In the genomic region with DNA sequence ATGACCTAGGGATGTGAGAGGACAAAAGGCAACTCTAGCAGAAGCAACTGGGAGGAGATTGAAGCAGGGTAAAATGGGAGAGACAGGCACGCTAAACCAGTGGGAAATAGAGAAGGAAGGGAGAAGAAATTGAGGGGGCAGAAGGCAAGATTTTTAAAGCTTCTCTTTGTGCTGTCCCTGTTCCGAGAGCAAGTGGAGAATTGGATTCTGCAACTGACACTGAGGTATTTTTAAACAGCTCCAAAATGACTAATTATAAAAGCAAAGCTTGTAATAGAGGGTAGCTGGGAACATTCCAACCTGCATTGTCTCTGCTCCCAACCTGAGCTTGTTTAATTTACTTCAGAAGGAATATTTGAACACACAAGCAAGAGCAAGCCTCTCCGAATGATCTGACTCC, we compare ENCODE assay signal across 20 mouse cellular contexts.
"Had no signal": no experiment of that assay in that cellular context is flagged by ENCODE, and none has a peak within 500 bp of the region (broad histone marks: within the 10 kb centered on the region; RNA-seq: fewer than 3 reads in every experiment).

No protein-coding gene starts in this region.

- H3K27ac ChIP-seq: kidney, postnatal 0 days; limb, embryonic 13.5 days; liver, embryonic 12.5 days; liver, embryonic 15.5 days; lung, embryonic 15.5 days; midbrain, embryonic 10.5 days; midbrain, embryonic 13.5 days; stomach, postnatal 0 days had no signal

- H3K4me3 ChIP-seq: limb, embryonic 13.5 days; liver, embryonic 12.5 days; liver, embryonic 15.5 days; lung, embryonic 15.5 days; megakaryocyte, embryonic 14.5 days; midbrain, embryonic 10.5 days; midbrain, embryonic 13.5 days had no signal

- DNase-seq: kidney, adult 2 months; kidney, postnatal 25 days; left cerebral cortex, postnatal 4 days; liver; lung, adult 18-20 months; lung, postnatal 10 days; lung, postnatal 36 days; right cerebral cortex, adult 18-20 months; right cerebral cortex, postnatal 14 days; right cerebral cortex, postnatal 4 days; thymus, postnatal 25 days had no signal
